Comparison of ENCODE assay signal across 9 mouse cellular contexts in genomic region chr16:10452445-10452896, GRCm38 (mm10). TPM values are rescaled to one million over a fixed set of nuclear protein-coding genes. Genes with fewer than 3 reads are reported as not detected.
DNase-seq lines count a peak whose midpoint lies in the region; ATAC-seq and TF ChIP-seq lines count a peak whose summit lies in the region.
"Had no signal": no experiment of that assay in that cellular context is flagged by ENCODE, and none has a peak within 500 bp of the region (broad histone marks: within the 10 kb centered on the region; RNA-seq: fewer than 3 reads in every experiment).

No protein-coding gene starts in this region.

- no peaks in the 10 kb centered on the region for H3K9me3 ChIP-seq in heart, embryonic 12.5 days (replicated peaks)
- H3K9me3 ChIP-seq: liver, embryonic 13.5 days had no signal

- H3K9ac ChIP-seq in heart, embryonic 12.5 days = no peak overlapping the region
- H3K9ac ChIP-seq: liver, embryonic 13.5 days had no signal

- peaks cover 14% of the 10 kb centered on the region for H3K4me1 ChIP-seq in heart, embryonic 12.5 days (replicated peaks)
- H3K4me1 ChIP-seq in small intestine, adult 2 months (ENCODE audit: control insufficient read depth, insufficient read depth, insufficient read length, low read length) = peaks cover 52% of the 10 kb centered on the region

- DNase-seq in thymus, adult 18-20 months = peak; percentile 11 to 15
- DNase-seq in thymus, postnatal 0 days (ENCODE audit: low spot score) = no peak
- peak; percentile 77 to 89 for DNase-seq in cerebellum, postnatal 14 days
- peak; percentile 88 for DNase-seq in layer of hippocampus, adult 11-12 months (ENCODE audit: low spot score)
- DNase-seq in lung, postnatal 25 days (ENCODE audit: low spot score) = peak; percentile 95
- DNase-seq in T-cell, adult 2 months (ENCODE audit: low spot score) = no peak
- DNase-seq: liver, embryonic 13.5 days had no signal

- H3K27me3 ChIP-seq in heart, embryonic 12.5 days (replicated peaks) = no peaks in the 10 kb centered on the region
- H3K27me3 ChIP-seq in small intestine, adult 2 months (ENCODE audit: control insufficient read depth, insufficient read depth, low read length) = no peaks in the 10 kb centered on the region
- H3K27me3 ChIP-seq: liver, embryonic 13.5 days had no signal

- H3K4me3 ChIP-seq in heart, embryonic 12.5 days = no peak overlapping the region
- H3K4me3 ChIP-seq in small intestine, adult 2 months (ENCODE audit: low read depth, low read length) = no peak overlapping the region
- H3K4me3 ChIP-seq: liver, embryonic 13.5 days had no signal

- 0 out of 2 replicates have a peak, but pooled peaks have one; percentile 72 for ATAC-seq in heart, embryonic 12.5 days (ENCODE audit: insufficient number of reproducible peaks, low FRiP score)

- H3K4me2 ChIP-seq in heart, embryonic 12.5 days = no peak overlapping the region
- H3K4me2 ChIP-seq: liver, embryonic 13.5 days had no signal

- TF ChIP-seq POLR2A in small intestine, adult 2 months (IDR thresholded peaks at IDR 0.05; ENCODE audit: low read depth, low read length) = no peak

- 50% methylated on average over 8 of the region's 8 CpGs for WGBS in heart, embryonic 12.5 days
- WGBS in small intestine, adult 2 months = 6% methylated on average over 8 of the region's 8 CpGs

- H3K36me3 ChIP-seq in heart, embryonic 12.5 days = no peaks in the 10 kb centered on the region
- no peaks in the 10 kb centered on the region for H3K36me3 ChIP-seq in small intestine, adult 2 months (ENCODE audit: control insufficient read depth, insufficient read depth, low read length)
- H3K36me3 ChIP-seq: liver, embryonic 13.5 days had no signal

- no peak for TF ChIP-seq CTCF in small intestine, adult 2 months (IDR thresholded peaks at IDR 0.05; ENCODE audit: extremely low read depth, insufficient read length, insufficient replicate concordance, low read depth, low read length)

- H3K27ac ChIP-seq in heart, embryonic 12.5 days (ENCODE audit: poor library complexity, severe bottlenecking) = peak overlapping the region; percentile 29; the same call in 1 of the 2 replicates
- H3K27ac ChIP-seq in small intestine, adult 2 months (ENCODE audit: insufficient read depth, low read depth, low read length) = peak overlapping the region; percentile 97
- H3K27ac ChIP-seq: liver, embryonic 13.5 days had no signal

RNA-seq across cellular contexts. Expression of gene Tvp23a, which starts 5.3 kb away (rescaled TPM):
- polyA plus RNA-seq in thymus, postnatal 0 days (2015; fragmentation: Nextera tagmentation; extraction: Ambion mirVana) = 3.1 and 3.6 TPM in 2 replicates
- 6.5 and 6.7 TPM in 2 replicates for polyA plus RNA-seq in heart, embryonic 12.5 days (2016; fragmentation: Nextera tagmentation; extraction: Ambion mirVana)
- polyA plus RNA-seq in small intestine, adult 2 months (2012; rRNA removed) = 0.88 and 1.4 TPM in 2 replicates

RNA-seq across cellular contexts. Expression of gene Ciita, which starts 27.4 kb away (rescaled TPM):
- 21.1 and 22.6 TPM in 2 replicates for polyA plus RNA-seq in thymus, postnatal 0 days (2015; fragmentation: Nextera tagmentation; extraction: Ambion mirVana)
- 0.17 and 0.62 TPM in 2 replicates for polyA plus RNA-seq in heart, embryonic 12.5 days (2016; fragmentation: Nextera tagmentation; extraction: Ambion mirVana)
- polyA plus RNA-seq in small intestine, adult 2 months (2012; rRNA removed) = 5.9 and 17.0 TPM in 2 replicates

RNA-seq across cellular contexts. Expression of gene Nubp1, which starts 40.7 kb away (rescaled TPM):
- polyA plus RNA-seq in thymus, postnatal 0 days (2015; fragmentation: Nextera tagmentation; extraction: Ambion mirVana) = 87.5 and 87.9 TPM in 2 replicates
- 37.9 and 41.6 TPM in 2 replicates for polyA plus RNA-seq in heart, embryonic 12.5 days (2016; fragmentation: Nextera tagmentation; extraction: Ambion mirVana)
- 11.1 and 20.3 TPM in 2 replicates for polyA plus RNA-seq in small intestine, adult 2 months (2012; rRNA removed)

RNA-seq across cellular contexts. Expression of gene Tekt5, which starts 57.2 kb away (rescaled TPM):
- 1.3 and 1.6 TPM in 2 replicates for polyA plus RNA-seq in thymus, postnatal 0 days (2015; fragmentation: Nextera tagmentation; extraction: Ambion mirVana)
- polyA plus RNA-seq in heart, embryonic 12.5 days (2016; fragmentation: Nextera tagmentation; extraction: Ambion mirVana) = 0.21 and 0.24 TPM in 2 replicates
- 0.08 TPM in 1 of 2 replicates, not detected in the other for polyA plus RNA-seq in small intestine, adult 2 months (2012; rRNA removed)

Comparison
In these comparisons a context has a peak if more than half of its experiments do, and no peak if none do; other contexts are left out.
1. DNase-seq: peak in thymus, adult 18-20 months (2 of 2), cerebellum, postnatal 14 days (2 of 2), layer of hippocampus, adult 11-12 months (single experiment) and lung, postnatal 25 days (single experiment); none in thymus, postnatal 0 days (single experiment) and T-cell, adult 2 months (single experiment).